Mouse (Mus musculus): ENCODE results near the gene Dennd1a.

DNA sequence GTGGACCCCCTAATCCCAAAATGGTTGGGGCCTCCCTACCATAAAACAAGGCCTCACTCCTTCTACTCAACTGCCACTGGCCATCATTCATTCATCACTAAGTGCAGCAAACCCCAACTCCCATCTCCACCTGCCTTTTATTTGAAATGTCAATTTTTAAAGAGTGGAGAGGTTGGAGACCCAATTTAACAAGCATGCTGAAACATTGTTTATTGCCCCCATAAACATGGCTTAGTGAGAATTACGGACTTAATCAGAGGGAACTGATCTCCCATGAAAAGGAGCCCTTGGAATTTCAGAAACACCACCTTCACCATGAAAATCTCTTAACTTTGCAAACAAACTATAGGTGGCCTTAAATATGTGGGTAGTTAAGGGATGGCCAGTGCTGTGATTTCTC, 315.5 kb downstream of the Dennd1a start:
- TF ChIP-seq CTCF (IDR thresholded peaks at IDR 0.05; ENCODE audit: low read depth) (no peak), EP300 (optimal IDR thresholded peaks at IDR 0.05) (no peak)

Data from stomach, postnatal 0 days (tissue).